Mouse (Mus musculus) forebrain, embryonic 14.5 days (tissue): Measurements from ENCODE around the gene Yy1. TPM values are rescaled to one million over a fixed set of nuclear protein-coding genes. Genes with fewer than 3 reads are reported as not detected.

Source experiments
- ATAC-seq: fragments of 200-750 bp; cut with Nextera tagmentation; 2 replicates; pipeline ENCODE4 v1.8.0; 2017; ENCODE audit warnings: mild to moderate bottlenecking, moderate library complexity
- DNase-seq: peaks from one replicate; pipeline ENCODE4 v3.0.0-alpha.2; 2015; ENCODE audit warnings: low spot score
- H3K27ac ChIP-seq: fragments of 300-500 bp; sonication (generic); 2 replicates; pipeline ENCODE4 v1.5.1; 2014; ENCODE audit warnings: low read depth, mild to moderate bottlenecking, control low read depth, low read length, moderate library complexity
- H3K27me3 ChIP-seq: fragments of 300-500 bp; sonication (generic); replicated peaks from 2 replicates; pipeline ENCODE4 v1.6.1; 2014; ENCODE audit warnings: low read length, control low read depth, mixed read lengths; ENCODE audit not compliant: control insufficient read depth, insufficient read depth
- H3K36me3 ChIP-seq: fragments of 300-500 bp; sonication (generic); 2 replicates; pipeline ENCODE4 v1.6.1; 2014; ENCODE audit warnings: low read length, control low read depth; ENCODE audit not compliant: control insufficient read depth, insufficient read depth
- H3K4me1 ChIP-seq: fragments of 300-500 bp; sonication (generic); 2 replicates; pipeline ENCODE4 v1.6.1; 2014; ENCODE audit warnings: antibody characterized with exemption, low read length, control low read depth; ENCODE audit not compliant: control insufficient read depth, insufficient read depth
- H3K4me2 ChIP-seq: fragments of 300-500 bp; sonication (generic); 2 replicates; pipeline ENCODE4 v1.6.1; 2014; ENCODE audit warnings: mild to moderate bottlenecking, control low read depth, low read length
- H3K4me3 ChIP-seq: fragments of 300-500 bp; sonication (generic); 2 replicates; pipeline ENCODE4 v1.5.1; 2014; ENCODE audit warnings: low read depth, low read length, control low read depth
- H3K9ac ChIP-seq: fragments of 300-500 bp; sonication (generic); 2 replicates; pipeline ENCODE4 v1.6.1; 2014; ENCODE audit warnings: mild to moderate bottlenecking, low read length, control low read depth, moderate library complexity
- H3K9me3 ChIP-seq: fragments of 300-500 bp; sonication (generic); replicated peaks from 2 replicates; pipeline ENCODE4 v1.6.1; 2016; ENCODE audit warnings: low read length, control low read depth, mixed read lengths; ENCODE audit not compliant: control insufficient read depth
- WGBS: fragments of 180-500 bp; shearing (Covaris S2); extraction: QIAGEN DNeasy Blood & Tissue Kit; methylation state at CpG from one replicate; pipeline ENCODE4 v1.1.7; 2014; 5-methylcytosine and 5-hydroxymethylcytosine counted together
- polyA plus RNA-seq: library from polyadenylated mRNA; unstranded; fragments of >200 nt; fragmentation: Nextera tagmentation; extraction: Ambion mirVana; gene quantifications from 2 replicates; pipeline ENCODE4 v1.2.1, GENCODE M21; 2014

The Yy1 gene
- polyA plus RNA-seq, 1 experiment from 2014 or later: 17.6 TPM

- DNase-seq: no peak
- Histone ChIP-seq H3K36me3 (peaks cover 25% of the 10 kb centered on the region), H3K9ac (no peak overlapping the region), H3K4me1 (no peaks in the 10 kb centered on the region), H3K9me3 (no peaks in the 10 kb centered on the region), H3K4me3 (no peak overlapping the region), H3K27me3 (no peaks in the 10 kb centered on the region), H3K27ac (no peak overlapping the region), H3K4me2 (no peak overlapping the region)
- 95% methylated on average over 28 of the region's 28 CpGs for WGBS
- ATAC-seq: no peak
These were observed 34.3 kb downstream of the Yy1 start for GRCm38 (mm10) chr12:108826958-108827535.

- H3K4me3 ChIP-seq: no peak overlapping the region
- ATAC-seq: no peak
- H3K4me2 ChIP-seq: no peak overlapping the region
- no peaks in the 10 kb centered on the region for H3K9me3 ChIP-seq
- peaks cover 25% of the 10 kb centered on the region for H3K36me3 ChIP-seq
- H3K4me1 ChIP-seq: 0 out of 2 replicates have a peak, but pooled peaks cover 3% of the 10 kb centered on the region
- H3K27ac ChIP-seq: no peak overlapping the region
- WGBS: 99% methylated on average over 6 of the region's 6 CpGs
- H3K9ac ChIP-seq: no peak overlapping the region
- H3K27me3 ChIP-seq: no peaks in the 10 kb centered on the region
- no peak for DNase-seq
These were observed 34.9 kb downstream of the Yy1 start for GRCm38 (mm10) chr12:108827641-108828040.

- WGBS: 70% methylated on average over 5 of the region's 5 CpGs
- H3K4me3 ChIP-seq: no peak overlapping the region
- H3K9me3 ChIP-seq: no peaks in the 10 kb centered on the region
- no peak overlapping the region for H3K4me2 ChIP-seq
- no peak for ATAC-seq
- no peak for DNase-seq
- H3K36me3 ChIP-seq: peaks cover 28% of the 10 kb centered on the region
- H3K27ac ChIP-seq: no peak overlapping the region
- H3K9ac ChIP-seq: no peak overlapping the region
- H3K27me3 ChIP-seq: no peaks in the 10 kb centered on the region
- H3K4me1 ChIP-seq: peaks cover 7% of the 10 kb centered on the region
These were observed 36.9 kb downstream of the Yy1 start for GRCm38 (mm10) chr12:108829636-108830035.

- 86% methylated on average over 6 of the region's 6 CpGs for WGBS
- Histone ChIP-seq H3K4me1 (peaks cover 10% of the 10 kb centered on the region), H3K9me3 (no peaks in the 10 kb centered on the region), H3K4me2 (no peak overlapping the region), H3K4me3 (no peak overlapping the region), H3K36me3 (peaks cover 28% of the 10 kb centered on the region), H3K9ac (no peak overlapping the region), H3K27ac (no peak overlapping the region), H3K27me3 (no peaks in the 10 kb centered on the region)
- ATAC-seq (no peak), DNase-seq (no peak)
These were observed 37.6 kb downstream of the Yy1 start for GRCm38 (mm10) chr12:108830358-108830757.

- no peaks in the 10 kb centered on the region for H3K27me3 ChIP-seq
- H3K36me3 ChIP-seq: peaks cover 15% of the 10 kb centered on the region; the same call in 1 of the 2 replicates
- ATAC-seq (no peak), DNase-seq (peak; percentile 13)
- H3K4me1 ChIP-seq: peaks cover 15% of the 10 kb centered on the region
- no peak overlapping the region for H3K9ac ChIP-seq
- H3K9me3 ChIP-seq: no peaks in the 10 kb centered on the region
- no peak overlapping the region for H3K4me3 ChIP-seq
- no peak overlapping the region for H3K27ac ChIP-seq
- H3K4me2 ChIP-seq: no peak overlapping the region
- WGBS: 59% methylated on average over 9 of the region's 9 CpGs
These were observed 39.3 kb downstream of the Yy1 start for GRCm38 (mm10) chr12:108831966-108832643.

- 86% methylated on average over 8 of the region's 8 CpGs for WGBS
- H3K4me1 ChIP-seq: peaks cover 22% of the 10 kb centered on the region
- H3K27ac ChIP-seq: no peak overlapping the region
- H3K9me3 ChIP-seq: no peaks in the 10 kb centered on the region
- no peak overlapping the region for H3K9ac ChIP-seq
- no peak for ATAC-seq
- H3K4me3 ChIP-seq: no peak overlapping the region
- H3K36me3 ChIP-seq: 0 out of 2 replicates have a peak, but pooled peaks cover 11% of the 10 kb centered on the region
- H3K4me2 ChIP-seq: no peak overlapping the region
- no peaks in the 10 kb centered on the region for H3K27me3 ChIP-seq
- DNase-seq: no peak
These were observed 40.1 kb downstream of the Yy1 start for GRCm38 (mm10) chr12:108832851-108833250.

GRCm38 (mm10) chr12:108833408-108833807 is 40.6 kb downstream of the Yy1 start:
- Histone ChIP-seq H3K9me3 (no peaks in the 10 kb centered on the region), H3K27ac (no peak overlapping the region), H3K9ac (no peak overlapping the region), H3K4me2 (no peak overlapping the region), H3K36me3 (0 out of 2 replicates have a peak, but pooled peaks cover 11% of the 10 kb centered on the region), H3K4me1 (peaks cover 22% of the 10 kb centered on the region), H3K27me3 (no peaks in the 10 kb centered on the region), H3K4me3 (no peak overlapping the region)
- ATAC-seq (no peak), DNase-seq (no peak)
- 97% methylated on average over 3 of the region's 3 CpGs for WGBS

- peaks cover 22% of the 10 kb centered on the region for H3K4me1 ChIP-seq
- no peaks in the 10 kb centered on the region for H3K9me3 ChIP-seq
- H3K27ac ChIP-seq: no peak overlapping the region
- peak overlapping the region; percentile 74 for H3K4me3 ChIP-seq
- DNase-seq (no peak), ATAC-seq (no peak)
- H3K27me3 ChIP-seq: no peaks in the 10 kb centered on the region
- peak overlapping the region; percentile 95 for H3K4me2 ChIP-seq
- WGBS: 87% methylated on average over 3 of the region's 3 CpGs
- H3K36me3 ChIP-seq: 0 out of 2 replicates have a peak, but pooled peaks cover 9% of the 10 kb centered on the region
- H3K9ac ChIP-seq: peak overlapping the region; percentile 80
These were observed 41.6 kb downstream of the Yy1 start for GRCm38 (mm10) chr12:108834337-108834736.

- H3K9ac ChIP-seq: peak overlapping the region; percentile 80
- no peaks in the 10 kb centered on the region for H3K27me3 ChIP-seq
- no peak overlapping the region for H3K27ac ChIP-seq
- DNase-seq (no peak), ATAC-seq (no peak)
- 33% methylated on average over 5 of the region's 5 CpGs for WGBS
- peak overlapping the region; percentile 74 for H3K4me3 ChIP-seq
- H3K36me3 ChIP-seq: 0 out of 2 replicates have a peak, but pooled peaks cover 9% of the 10 kb centered on the region
- peak overlapping the region; percentile 95 for H3K4me2 ChIP-seq
- H3K4me1 ChIP-seq: peaks cover 22% of the 10 kb centered on the region
- no peaks in the 10 kb centered on the region for H3K9me3 ChIP-seq
These were observed 42.0 kb downstream of the Yy1 start for GRCm38 (mm10) chr12:108834786-108835185.
